Mouse (Mus musculus): Measurements from ENCODE around the gene Rnase10. TPM values are rescaled to one million over a fixed set of nuclear protein-coding genes. Genes with fewer than 3 reads are reported as not detected.

Rnase10 gene
- polyA plus RNA-seq, 1 experiment from 2014 or later: not detected

GRCm38 (mm10) chr14:51054243-51055237, 47.0 kb downstream of the Rnase10 start:
- Histone ChIP-seq H3K4me3 (no peak overlapping the region), H3K9me3 (no peaks in the 10 kb centered on the region), H3K9ac (no peak overlapping the region), H3K27ac (no peak overlapping the region), H3K27me3 (no peaks in the 10 kb centered on the region), H3K4me1 (replicated peaks) (peaks cover 4% of the 10 kb centered on the region; the same call in 1 of the 2 replicates), H3K36me3 (no peaks in the 10 kb centered on the region), H3K4me2 (no peak overlapping the region)
- no peak for ATAC-seq (ENCODE audit: low FRiP score)
- WGBS: 37% methylated on average over 13 of the region's 13 CpGs

DNA sequence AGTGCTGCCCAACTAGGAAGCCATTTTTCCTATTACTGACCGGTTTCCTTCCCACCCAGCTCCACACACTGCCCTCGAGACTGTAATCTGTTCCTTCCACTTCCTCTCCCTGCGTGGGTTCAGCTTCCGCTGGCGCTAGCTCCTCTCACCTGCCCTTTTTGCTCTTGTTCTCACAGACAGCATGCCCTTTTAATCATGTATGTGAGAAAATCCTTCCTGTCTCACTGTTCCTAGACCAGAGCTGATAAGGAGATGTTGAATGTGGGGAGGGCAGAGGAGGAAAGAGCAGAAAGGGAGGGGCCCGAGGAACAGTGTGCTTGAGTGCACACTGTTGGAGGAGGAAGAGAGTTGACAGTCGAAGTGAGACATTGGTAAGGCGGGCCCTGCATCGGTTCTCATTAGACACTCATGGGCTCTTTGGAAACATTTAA, 49.9 kb downstream of the Rnase10 start, which contains the start of gene Rnase12:
Gene Rnase12 (minus strand): TSS at position 261 of the 431 bp plus-strand sequence.
- Histone ChIP-seq H3K36me3 (no peaks in the 10 kb centered on the region), H3K27ac (no peak within 1 kb of the TSS), H3K4me2 (no peak within 1 kb of the TSS), H3K9ac (no peak within 1 kb of the TSS), H3K27me3 (0 out of 2 replicates have a peak, but pooled peaks cover 4% of the 10 kb centered on the region), H3K4me1 (replicated peaks) (peaks cover 8% of the 10 kb centered on the region), H3K4me3 (no peak within 1 kb of the TSS), H3K9me3 (no peaks in the 10 kb centered on the region)
- ATAC-seq (ENCODE audit: low FRiP score): no peak
- WGBS: 78% methylated on average over 9 of the region's 9 CpGs

Other genes starting within 250 kb of the Rnase10 start
- gene Ttc5, start 222.2 kb upstream of the Rnase10 start, polyA plus RNA-seq (2015; fragmentation: Nextera tagmentation; extraction: Ambion mirVana): 121 and 133 TPM in 2 replicates
- gene Ccnb1ip1, start 200.0 kb upstream of the Rnase10 start, polyA plus RNA-seq (2015; fragmentation: Nextera tagmentation; extraction: Ambion mirVana): not detected in 2 replicates
- 42.0 and 44.0 TPM in 2 replicates for gene Parp2, start 199.9 kb upstream of the Rnase10 start, polyA plus RNA-seq (2015; fragmentation: Nextera tagmentation; extraction: Ambion mirVana)
- 2.5 and 3.2 TPM in 2 replicates for gene Tep1, start 137.2 kb upstream of the Rnase10 start, polyA plus RNA-seq (2015; fragmentation: Nextera tagmentation; extraction: Ambion mirVana)
- gene Klhl33, start 110.2 kb upstream of the Rnase10 start, polyA plus RNA-seq (2015; fragmentation: Nextera tagmentation; extraction: Ambion mirVana): 0.83 and 1.3 TPM in 2 replicates
- gene Osgep, start 82.9 kb upstream of the Rnase10 start, polyA plus RNA-seq (2015; fragmentation: Nextera tagmentation; extraction: Ambion mirVana): 116 and 119 TPM in 2 replicates
- 225 and 228 TPM in 2 replicates for gene Apex1, start 82.8 kb upstream of the Rnase10 start, polyA plus RNA-seq (2015; fragmentation: Nextera tagmentation; extraction: Ambion mirVana)
- gene Pip4p1, start 76.9 kb upstream of the Rnase10 start, polyA plus RNA-seq (2015; fragmentation: Nextera tagmentation; extraction: Ambion mirVana): 79.0 and 87.9 TPM in 2 replicates
- gene Pnp, start 76.7 kb upstream of the Rnase10 start, polyA plus RNA-seq (2015; fragmentation: Nextera tagmentation; extraction: Ambion mirVana): 24.9 and 27.0 TPM in 2 replicates
- gene Gm49342, start 63.2 kb upstream of the Rnase10 start, polyA plus RNA-seq (2015; fragmentation: Nextera tagmentation; extraction: Ambion mirVana): not detected in 2 replicates
- gene Pnp2, start 51.8 kb upstream of the Rnase10 start, polyA plus RNA-seq (2015; fragmentation: Nextera tagmentation; extraction: Ambion mirVana): 0.57 and 0.60 TPM in 2 replicates
- gene Rnase9, start 34.1 kb downstream of the Rnase10 start, polyA plus RNA-seq (2015; fragmentation: Nextera tagmentation; extraction: Ambion mirVana): not detected in 2 replicates
- not detected in 2 replicates for gene Rnase11, start 42.4 kb downstream of the Rnase10 start, polyA plus RNA-seq (2015; fragmentation: Nextera tagmentation; extraction: Ambion mirVana)
- not detected in 2 replicates for gene Rnase12, start 49.9 kb downstream of the Rnase10 start, polyA plus RNA-seq (2015; fragmentation: Nextera tagmentation; extraction: Ambion mirVana)
- 0.05 TPM in 1 of 2 replicates, not detected in the other for gene Olfr750, start 66.7 kb downstream of the Rnase10 start, polyA plus RNA-seq (2015; fragmentation: Nextera tagmentation; extraction: Ambion mirVana)
- gene Rnase4, start 83.3 kb downstream of the Rnase10 start, polyA plus RNA-seq (2015; fragmentation: Nextera tagmentation; extraction: Ambion mirVana): 15.3 and 17.5 TPM in 2 replicates
- gene Ang, start 83.4 kb downstream of the Rnase10 start, polyA plus RNA-seq (2015; fragmentation: Nextera tagmentation; extraction: Ambion mirVana): 4.1 and 4.4 TPM in 2 replicates
- gene Eddm3b, start 106.7 kb downstream of the Rnase10 start, polyA plus RNA-seq (2015; fragmentation: Nextera tagmentation; extraction: Ambion mirVana): not detected in 2 replicates
- 0.25 and 0.47 TPM in 2 replicates for gene Rnase6, start 116.2 kb downstream of the Rnase10 start, polyA plus RNA-seq (2015; fragmentation: Nextera tagmentation; extraction: Ambion mirVana)
- gene Rnase1, start 139.0 kb downstream of the Rnase10 start, polyA plus RNA-seq (2015; fragmentation: Nextera tagmentation; extraction: Ambion mirVana): 0.60 TPM in 1 of 2 replicates, not detected in the other
- not detected in 2 replicates for gene Rnase2b, start 154.5 kb downstream of the Rnase10 start, polyA plus RNA-seq (2015; fragmentation: Nextera tagmentation; extraction: Ambion mirVana)
- not detected in 2 replicates for gene Ang2, start 191.4 kb downstream of the Rnase10 start, polyA plus RNA-seq (2015; fragmentation: Nextera tagmentation; extraction: Ambion mirVana)
- not detected in 2 replicates for gene Ear14, start 195.6 kb downstream of the Rnase10 start, polyA plus RNA-seq (2015; fragmentation: Nextera tagmentation; extraction: Ambion mirVana)
- not detected in 2 replicates for gene Rnase2a, start 248.4 kb downstream of the Rnase10 start, polyA plus RNA-seq (2015; fragmentation: Nextera tagmentation; extraction: Ambion mirVana)